Mouse (Mus musculus) liver, adult 2 months (tissue): ENCODE results near the gene Ddx19a.
"Not testable (repeated sequence)": the region's sequence is repeated elsewhere in the genome, so short reads cannot be mapped to it uniquely, and the experiment has no call there.

Experiments used
- CTCF ChIP-seq: fragments of 200-500 bp; IDR thresholded peaks from 2 replicates; pipeline ENCODE4 v1.5.1; 2011; ENCODE audit warnings: low read depth, low read length, control low read depth
- POLR2A ChIP-seq: fragments of 200-500 bp; IDR thresholded peaks from 2 replicates; pipeline ENCODE4 v1.6.1; 2011; ENCODE audit warnings: low read length, control low read depth; ENCODE audit not compliant: insufficient read depth; ENCODE audit errors: extremely low read depth

DNA sequence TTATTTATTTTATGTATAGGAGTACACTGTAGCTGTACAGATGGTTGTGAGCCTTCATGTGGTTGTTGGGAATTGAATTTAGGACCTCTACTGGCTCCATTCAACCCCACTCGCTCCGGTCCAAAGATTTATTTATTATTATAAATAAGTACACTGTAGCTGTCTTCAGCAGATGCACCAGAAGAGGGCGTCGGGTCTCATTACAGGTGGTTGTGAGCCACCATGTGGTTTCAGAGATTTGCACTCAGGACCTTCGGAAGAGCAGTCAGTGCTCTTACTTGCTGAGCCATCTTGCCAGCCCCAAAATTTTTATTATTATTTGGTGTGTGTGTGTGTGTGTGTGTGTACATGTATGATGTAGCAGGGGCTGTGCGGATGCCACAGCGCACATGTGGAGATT is 39.0 kb downstream of the Ddx19a start:
- TF ChIP-seq POLR2A, CTCF: not testable (repeated sequence)
